Mouse (Mus musculus): ENCODE data around the gene Cryba4. TPM values are rescaled to one million over a fixed set of nuclear protein-coding genes. Genes with fewer than 3 reads are reported as not detected.

Cryba4 gene
- total and polyA plus RNA-seq, 3 experiments = not detected

DNA sequence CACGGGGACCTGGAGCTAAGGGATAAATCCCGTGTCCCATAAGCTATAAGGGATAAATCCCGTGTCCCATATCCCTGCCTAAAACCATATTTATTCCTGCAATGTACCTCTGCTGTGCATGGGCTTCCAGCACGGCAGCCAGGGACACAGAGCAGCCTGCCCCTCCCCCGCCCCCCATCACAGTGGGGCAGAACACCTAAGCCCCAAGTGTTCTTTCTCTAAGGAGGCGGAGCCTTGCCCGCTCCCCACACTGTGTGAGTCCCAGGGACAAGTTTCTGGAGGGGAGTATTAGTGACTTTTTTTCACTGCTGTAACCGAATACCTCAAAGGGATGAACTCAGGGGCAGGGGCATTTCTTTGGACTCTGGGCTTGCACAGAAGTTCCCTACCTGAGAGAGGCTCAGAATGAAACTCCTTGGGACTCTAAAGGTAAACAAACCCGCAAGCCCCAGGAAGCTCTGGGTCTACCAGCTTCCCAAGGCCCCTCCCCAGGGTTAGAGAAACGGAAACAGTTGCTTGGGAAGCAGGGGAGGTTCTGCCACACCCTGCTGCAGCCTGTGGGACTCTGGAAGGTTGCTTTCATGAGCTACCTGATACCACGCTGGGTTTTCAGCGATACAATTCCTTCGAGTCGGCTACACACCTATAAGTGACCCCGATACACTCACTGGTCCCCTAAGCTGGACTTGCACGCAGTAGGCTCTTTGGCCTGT is 45.6 kb downstream of the Cryba4 start:
- Histone ChIP-seq H3K27me3 (replicated peaks) (peaks cover 58% of the 10 kb centered on the region), H3K9ac (ENCODE audit: insufficient read depth, low read depth) (no peak overlapping the region), H3K79me2 (replicated peaks; ENCODE audit: control insufficient read depth, extremely low read depth, insufficient read depth, poor library complexity, severe bottlenecking) (no peaks in the 10 kb centered on the region), H3K27ac (ENCODE audit: insufficient read depth, low read depth) (no peak overlapping the region), H3K4me1 (ENCODE audit: control insufficient read depth in 1 of 2, insufficient read depth in 2 of 2) (no peaks in the 10 kb centered on the region), H3K9me3 (replicated peaks; ENCODE audit: low read length) (peaks cover 8% of the 10 kb centered on the region), H3K4me2 (ENCODE audit: insufficient read depth, low read depth, poor library complexity, severe bottlenecking) (no peak overlapping the region), H3K4me3 (replicated peaks in 1 of 3; ENCODE audit: low read depth in 2 of 3, low read length in 2 of 3, poor library complexity in 1 of 3) (no peak overlapping the region), H3K36me3 (replicated peaks in 1 of 2; ENCODE audit: control insufficient read depth in 1 of 2, insufficient read depth in 1 of 2, low read length in 1 of 2) (no peaks in the 10 kb centered on the region)
- TF ChIP-seq TBP (conservative IDR thresholded peaks at IDR 0.05; ENCODE audit: low read depth, low read length) (no peak), CHD2 (IDR thresholded peaks at IDR 0.05; ENCODE audit: low read length) (no peak), MYC (IDR thresholded peaks at IDR 0.05; ENCODE audit: low read depth, low read length) (no peak), RCOR1 (conservative IDR thresholded peaks at IDR 0.05; ENCODE audit: low read depth, low read length) (no peak), MAFK (IDR thresholded peaks at IDR 0.05; ENCODE audit: insufficient replicate concordance, low read length) (no peak), SIN3A (IDR thresholded peaks at IDR 0.05; ENCODE audit: low read length) (no peak), ZNF384 (IDR thresholded peaks at IDR 0.05; ENCODE audit: low read depth, low read length) (no peak), USF1 (IDR thresholded peaks at IDR 0.05; ENCODE audit: low read depth, low read length) (no peak), MAZ (IDR thresholded peaks at IDR 0.05; ENCODE audit: low read depth, low read length) (no peak), JUN (IDR thresholded peaks at IDR 0.05; ENCODE audit: insufficient read depth, low read depth, low read length) (no peak), KAT2A (IDR thresholded peaks at IDR 0.05; ENCODE audit: insufficient replicate concordance, low read length) (no peak), UBTF (IDR thresholded peaks at IDR 0.05; ENCODE audit: low read depth, low read length) (no peak)
- dilution Hi-C loops (cut with MboI; ENCODE audit: extremely low pct_ligation_motif_present, extremely low pct_unique_long_range_greater_than_20kb, low sequenced_read_pairs) = no loop called here
- DNase-seq (ENCODE audit: extremely low read depth) = no peak
- in situ Hi-C loops (cut with MboI; ENCODE audit: low pct_ligation_motif_present, low pct_unique_long_range_greater_than_20kb, low sequenced_read_pairs) = no loop called here

DNA sequence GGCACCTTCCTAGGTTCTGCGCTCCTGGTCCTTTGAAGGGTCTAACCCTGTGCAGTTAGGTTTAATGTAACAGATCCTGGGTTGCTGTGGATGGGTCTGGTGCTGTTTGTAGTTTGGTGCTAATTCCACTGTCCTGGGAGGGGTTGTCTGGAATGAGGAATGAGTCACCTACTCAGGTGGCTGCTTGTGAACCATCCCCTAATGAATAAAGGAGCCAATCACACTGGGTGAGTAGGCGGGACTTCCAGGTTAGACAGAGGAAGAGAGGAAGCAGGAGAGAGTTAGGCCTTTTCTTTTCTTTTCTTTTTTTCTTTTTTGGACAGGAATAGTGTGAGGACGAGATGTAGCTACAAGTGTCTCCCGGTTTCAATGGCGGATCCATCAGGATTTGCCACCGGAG is 52.7 kb downstream of the Cryba4 start:
- Histone ChIP-seq H3K9me3 (replicated peaks; ENCODE audit: low read length) (peaks cover 4% of the 10 kb centered on the region), H3K79me2 (replicated peaks; ENCODE audit: control insufficient read depth, extremely low read depth, insufficient read depth, poor library complexity, severe bottlenecking) (no peaks in the 10 kb centered on the region), H3K36me3 (replicated peaks in 1 of 2; ENCODE audit: control insufficient read depth in 1 of 2, insufficient read depth in 1 of 2, low read length in 1 of 2) (no peaks in the 10 kb centered on the region), H3K4me3 (replicated peaks in 1 of 3; ENCODE audit: low read depth in 2 of 3, low read length in 2 of 3, poor library complexity in 1 of 3) (no peak overlapping the region), H3K4me1 (ENCODE audit: control insufficient read depth in 1 of 2, insufficient read depth in 2 of 2) (no peaks in the 10 kb centered on the region), H3K4me2 (ENCODE audit: insufficient read depth, low read depth, poor library complexity, severe bottlenecking) (no peak overlapping the region), H3K9ac (ENCODE audit: insufficient read depth, low read depth) (no peak overlapping the region), H3K27me3 (replicated peaks) (peaks cover 33% of the 10 kb centered on the region), H3K27ac (ENCODE audit: insufficient read depth, low read depth) (no peak overlapping the region)
- in situ Hi-C loops (cut with MboI; ENCODE audit: low pct_ligation_motif_present, low pct_unique_long_range_greater_than_20kb, low sequenced_read_pairs) = no loop called here
- dilution Hi-C loops (cut with MboI; ENCODE audit: extremely low pct_ligation_motif_present, extremely low pct_unique_long_range_greater_than_20kb, low sequenced_read_pairs) = no loop called here
- no peak for DNase-seq (ENCODE audit: extremely low read depth)
- TF ChIP-seq HCFC1 (IDR thresholded peaks at IDR 0.05; ENCODE audit: low read depth, low read length) (no peak), CHD1 (IDR thresholded peaks at IDR 0.05; ENCODE audit: low read depth, low read length) (no peak), NRF1 (IDR thresholded peaks at IDR 0.05; ENCODE audit: low read depth, low read length) (no peak), RAD21 (IDR thresholded peaks at IDR 0.05; ENCODE audit: low read depth, low read length) (no peak)

Other genes with a start within 250 kb of the Cryba4 start
- gene Crybb1, start 3.3 kb upstream of the Cryba4 start, total RNA-seq (2012; rRNA removed) = not detected in 2 replicates
- gene Crybb1, start 3.3 kb upstream of the Cryba4 start, total RNA-seq (2014; rRNA removed) = not detected in 2 replicates
- gene Crybb1, start 3.3 kb upstream of the Cryba4 start, polyA plus RNA-seq (2012; ENCODE audit: insufficient read length, low read depth) = not detected in 2 replicates
- 20.6 and 20.7 TPM in 2 replicates for gene Tpst2, start 24.2 kb upstream of the Cryba4 start, total RNA-seq (2012; rRNA removed)
- 12.6 and 13.3 TPM in 2 replicates for gene Tpst2, start 24.2 kb upstream of the Cryba4 start, total RNA-seq (2014; rRNA removed)
- gene Tpst2, start 24.2 kb upstream of the Cryba4 start, polyA plus RNA-seq (2012; ENCODE audit: insufficient read length, low read depth) = 10.8 and 15.6 TPM in 2 replicates
- 23.8 and 29.0 TPM in 2 replicates for gene Tfip11, start 73.8 kb upstream of the Cryba4 start, total RNA-seq (2012; rRNA removed)
- gene Tfip11, start 73.8 kb upstream of the Cryba4 start, total RNA-seq (2014; rRNA removed) = 6.6 and 8.8 TPM in 2 replicates
- gene Tfip11, start 73.8 kb upstream of the Cryba4 start, polyA plus RNA-seq (2012; ENCODE audit: insufficient read length, low read depth) = 28.6 and 31.7 TPM in 2 replicates
- 22.3 and 23.7 TPM in 2 replicates for gene Srrd, start 90.5 kb upstream of the Cryba4 start, total RNA-seq (2012; rRNA removed)
- gene Srrd, start 90.5 kb upstream of the Cryba4 start, total RNA-seq (2014; rRNA removed) = 31.7 and 32.7 TPM in 2 replicates
- gene Srrd, start 90.5 kb upstream of the Cryba4 start, polyA plus RNA-seq (2012; ENCODE audit: insufficient read length, low read depth) = 23.4 and 27.1 TPM in 2 replicates
- gene Hps4, start 90.6 kb upstream of the Cryba4 start, total RNA-seq (2012; rRNA removed) = 22.5 and 23.0 TPM in 2 replicates
- 9.5 and 10.0 TPM in 2 replicates for gene Hps4, start 90.6 kb upstream of the Cryba4 start, total RNA-seq (2014; rRNA removed)
- 13.9 and 18.3 TPM in 2 replicates for gene Hps4, start 90.6 kb upstream of the Cryba4 start, polyA plus RNA-seq (2012; ENCODE audit: insufficient read length, low read depth)
- gene Gm6583, start 103.5 kb upstream of the Cryba4 start, total RNA-seq (2012; rRNA removed) = not detected in 2 replicates
- gene Gm6583, start 103.5 kb upstream of the Cryba4 start, total RNA-seq (2014; rRNA removed) = not detected in 2 replicates
- gene Gm6583, start 103.5 kb upstream of the Cryba4 start, polyA plus RNA-seq (2012; ENCODE audit: insufficient read length, low read depth) = not detected in 2 replicates
- gene Asphd2, start 142.3 kb upstream of the Cryba4 start, total RNA-seq (2012; rRNA removed) = not detected in 2 replicates
- not detected in 2 replicates for gene Asphd2, start 142.3 kb upstream of the Cryba4 start, total RNA-seq (2014; rRNA removed)
- gene Asphd2, start 142.3 kb upstream of the Cryba4 start, polyA plus RNA-seq (2012; ENCODE audit: insufficient read length, low read depth) = not detected in 2 replicates
- gene Gm6588, start 196.9 kb upstream of the Cryba4 start, total RNA-seq (2012; rRNA removed) = not detected in 2 replicates
- not detected in 2 replicates for gene Gm6588, start 196.9 kb upstream of the Cryba4 start, total RNA-seq (2014; rRNA removed)
- gene Gm6588, start 196.9 kb upstream of the Cryba4 start, polyA plus RNA-seq (2012; ENCODE audit: insufficient read length, low read depth) = not detected in 2 replicates